Mouse (Mus musculus) liver, embryonic 11.5 days (tissue): ENCODE data around the gene Wfdc5. TPM values are rescaled to one million over a fixed set of nuclear protein-coding genes. Genes with fewer than 3 reads are reported as not detected.

ENCODE experiments used
- ATAC-seq: fragments of 200-750 bp; cut with Nextera tagmentation; replicated peaks from 2 replicates; pipeline ENCODE4 v1.8.0; 2017; ENCODE audit warnings: moderate number of reproducible peaks, mild to moderate bottlenecking, moderate TSS enrichment, moderate library complexity; ENCODE audit not compliant: low FRiP score
- DNase-seq: peaks from one replicate; pipeline ENCODE4 v3.0.0-alpha.2; 2017; ENCODE audit warnings: low spot score
- H3K27ac ChIP-seq: fragments of 300-500 bp; sonication (generic); 2 replicates; pipeline ENCODE4 v1.5.1; 2014; ENCODE audit warnings: mild to moderate bottlenecking, low read depth, low read length, control low read depth
- H3K27me3 ChIP-seq: fragments of 300-500 bp; sonication (generic); replicated peaks from 2 replicates; pipeline ENCODE4 v1.6.1; 2014; ENCODE audit warnings: low read length, mixed read lengths; ENCODE audit not compliant: control insufficient read depth, insufficient read depth
- H3K36me3 ChIP-seq: fragments of 300-500 bp; sonication (generic); 2 replicates; pipeline ENCODE4 v1.6.1; 2014; ENCODE audit warnings: mild to moderate bottlenecking, low read length, moderate library complexity, mixed read lengths; ENCODE audit not compliant: control insufficient read depth, insufficient read depth
- H3K4me1 ChIP-seq: fragments of 300-500 bp; sonication (generic); replicated peaks from 2 replicates; pipeline ENCODE4 v1.6.1; 2014; ENCODE audit warnings: low read length, mixed read lengths; ENCODE audit not compliant: control insufficient read depth, insufficient read depth
- H3K4me2 ChIP-seq: fragments of 300-500 bp; sonication (generic); 2 replicates; pipeline ENCODE4 v1.6.1; 2014; ENCODE audit warnings: mild to moderate bottlenecking, control low read depth, moderate library complexity
- H3K4me3 ChIP-seq: fragments of 300-500 bp; sonication (generic); 2 replicates; pipeline ENCODE4 v1.5.1; 2014; ENCODE audit warnings: low read depth, low read length, control low read depth
- H3K9ac ChIP-seq: fragments of 300-500 bp; sonication (generic); 2 replicates; pipeline ENCODE4 v1.6.1; 2014; ENCODE audit warnings: low read depth, low read length, control low read depth
- H3K9me3 ChIP-seq: fragments of 300-500 bp; sonication (generic); 2 replicates; pipeline ENCODE4 v1.6.1; 2016; ENCODE audit warnings: low read length, inconsistent platforms, mixed read lengths; ENCODE audit not compliant: control insufficient read depth
- WGBS: fragments of 180-500 bp; shearing (Covaris S2); extraction: QIAGEN DNeasy Blood & Tissue Kit; methylation state at CpG from one replicate; pipeline ENCODE4 v1.1.7; 2014; 5-methylcytosine and 5-hydroxymethylcytosine counted together
- polyA plus RNA-seq: library from polyadenylated mRNA; unstranded; fragments of >200 nt; fragmentation: Nextera tagmentation; extraction: Ambion mirVana; gene quantifications from 2 replicates; pipeline ENCODE4 v1.2.1, GENCODE M21; 2014

Wfdc5 gene
- polyA plus RNA-seq, 1 experiment from 2014 or later: not detected

- ATAC-seq: no peak
- Histone ChIP-seq H3K27me3 (no peaks in the 10 kb centered on the region), H3K36me3 (no peaks in the 10 kb centered on the region), H3K4me2 (no peak overlapping the region), H3K9me3 (no peaks in the 10 kb centered on the region), H3K4me1 (no peaks in the 10 kb centered on the region), H3K27ac (no peak overlapping the region), H3K4me3 (no peak overlapping the region), H3K9ac (no peak overlapping the region)
- DNase-seq: no peak
- 74% methylated on average over 9 of the region's 9 CpGs for WGBS
These were observed 798 bp upstream of the Wfdc5 start for GRCm38 (mm10) chr2:164183340-164183739.

- no peaks in the 10 kb centered on the region for H3K27me3 ChIP-seq
These were observed 1.8 kb downstream of the Wfdc5 start for GRCm38 (mm10) chr2:164180770-164181169.

GRCm38 (mm10) chr2:164180124-164180523 lies 2.4 kb downstream of the Wfdc5 start:
- H3K9ac ChIP-seq: no peak overlapping the region
- DNase-seq (no peak), ATAC-seq (no peak)
- H3K27ac ChIP-seq: no peak overlapping the region
- H3K4me2 ChIP-seq: no peak overlapping the region
- 45% methylated on average over 3 of the region's 3 CpGs for WGBS
- no peaks in the 10 kb centered on the region for H3K36me3 ChIP-seq
- H3K4me3 ChIP-seq: no peak overlapping the region
- no peaks in the 10 kb centered on the region for H3K4me1 ChIP-seq
- no peaks in the 10 kb centered on the region for H3K27me3 ChIP-seq
- no peaks in the 10 kb centered on the region for H3K9me3 ChIP-seq

More at GRCm38 (mm10) chr2:164180770-164181169, 1.8 kb downstream of the Wfdc5 start:
- ATAC-seq (no peak), DNase-seq (no peak)
- no peaks in the 10 kb centered on the region for H3K9me3 ChIP-seq
- 86% methylated on average over 4 of the region's 4 CpGs for WGBS
- H3K27ac ChIP-seq: no peak overlapping the region
- no peak overlapping the region for H3K4me3 ChIP-seq
- no peaks in the 10 kb centered on the region for H3K36me3 ChIP-seq
- no peaks in the 10 kb centered on the region for H3K4me1 ChIP-seq
- no peak overlapping the region for H3K4me2 ChIP-seq
- H3K9ac ChIP-seq: no peak overlapping the region

- Histone ChIP-seq H3K9ac (no peak overlapping the region), H3K4me3 (no peak overlapping the region), H3K27ac (no peak overlapping the region), H3K36me3 (no peaks in the 10 kb centered on the region), H3K4me1 (no peaks in the 10 kb centered on the region), H3K4me2 (no peak overlapping the region), H3K27me3 (peaks cover 6% of the 10 kb centered on the region; the same call in 1 of the 2 replicates), H3K9me3 (no peaks in the 10 kb centered on the region)
- ATAC-seq (no peak), DNase-seq (no peak)
- 72% methylated on average over 5 of the region's 5 CpGs for WGBS
These were observed 4.7 kb downstream of the Wfdc5 start for GRCm38 (mm10) chr2:164177831-164178230.

GRCm38 (mm10) chr2:164175850-164176249 lies 6.7 kb downstream of the Wfdc5 start:
- no peak overlapping the region for H3K9ac ChIP-seq
- no peaks in the 10 kb centered on the region for H3K36me3 ChIP-seq
- DNase-seq (no peak), ATAC-seq (no peak)
- H3K4me2 ChIP-seq: no peak overlapping the region
- no peak overlapping the region for H3K4me3 ChIP-seq
- H3K9me3 ChIP-seq: no peaks in the 10 kb centered on the region
- no peaks in the 10 kb centered on the region for H3K4me1 ChIP-seq
- H3K27ac ChIP-seq: no peak overlapping the region
- 69% methylated on average over 3 of the region's 3 CpGs for WGBS
- H3K27me3 ChIP-seq: peaks cover 17% of the 10 kb centered on the region

- no peaks in the 10 kb centered on the region for H3K4me1 ChIP-seq
These were observed 7.7 kb downstream of the Wfdc5 start for GRCm38 (mm10) chr2:164174649-164175395.

GRCm38 (mm10) chr2:164173394-164173793 lies 9.1 kb downstream of the Wfdc5 start:
- ATAC-seq: no peak
- Histone ChIP-seq H3K27ac (no peak overlapping the region), H3K36me3 (no peaks in the 10 kb centered on the region), H3K4me1 (peaks cover 2% of the 10 kb centered on the region; the same call in 1 of the 2 replicates), H3K4me3 (no peak overlapping the region), H3K9me3 (no peaks in the 10 kb centered on the region), H3K9ac (no peak overlapping the region), H3K4me2 (no peak overlapping the region), H3K27me3 (peaks cover 42% of the 10 kb centered on the region)
- 60% methylated on average over 3 of the region's 3 CpGs for WGBS
- no peak for DNase-seq

More at GRCm38 (mm10) chr2:164174649-164175395, 7.7 kb downstream of the Wfdc5 start:
- Histone ChIP-seq H3K27ac (no peak overlapping the region), H3K4me3 (no peak overlapping the region), H3K9ac (no peak overlapping the region), H3K4me2 (no peak overlapping the region), H3K27me3 (peaks cover 28% of the 10 kb centered on the region), H3K9me3 (no peaks in the 10 kb centered on the region), H3K36me3 (no peaks in the 10 kb centered on the region)
- DNase-seq: no peak
- 67% methylated on average over 8 of the region's 8 CpGs for WGBS
- ATAC-seq: no peak

- Histone ChIP-seq H3K9me3 (no peaks in the 10 kb centered on the region), H3K4me3 (peak within 1 kb of the TSS; percentile 14; the same call in 1 of the 2 replicates), H3K9ac (no peak within 1 kb of the TSS), H3K27ac (no peak within 1 kb of the TSS), H3K4me1 (peaks cover 3% of the 10 kb centered on the region; the same call in 1 of the 2 replicates), H3K4me2 (peak within 1 kb of the TSS; percentile 55), H3K36me3 (no peaks in the 10 kb centered on the region), H3K27me3 (peaks cover 67% of the 10 kb centered on the region)
- DNase-seq (no peak), ATAC-seq (no peak)
- WGBS: 2% methylated on average over 26 of the region's 29 CpGs
These were observed 11.6 kb downstream of the Wfdc5 start, which contains the start of gene Kcns1 for GRCm38 (mm10) chr2:164170902-164171301. Gene Kcns1 (minus strand): TSS chr2:164171113.

- peaks cover 71% of the 10 kb centered on the region for H3K27me3 ChIP-seq
- no peak overlapping the region for H3K27ac ChIP-seq
- H3K9ac ChIP-seq: no peak overlapping the region
- 11% methylated on average over 11 of the region's 11 CpGs for WGBS
- peaks cover 3% of the 10 kb centered on the region; the same call in 1 of the 2 replicates for H3K4me1 ChIP-seq
- ATAC-seq: no peak
- H3K9me3 ChIP-seq: no peaks in the 10 kb centered on the region
- H3K4me2 ChIP-seq: no peak overlapping the region
- no peaks in the 10 kb centered on the region for H3K36me3 ChIP-seq
- DNase-seq: no peak
- no peak overlapping the region for H3K4me3 ChIP-seq
These were observed 12.2 kb downstream of the Wfdc5 start for GRCm38 (mm10) chr2:164170326-164170725.
